Mouse (Mus musculus) limb, embryonic 12.5 days (tissue): ENCODE measurements around the gene Phlda1. TPM values are rescaled to one million over a fixed set of nuclear protein-coding genes. Genes with fewer than 3 reads are reported as not detected.

Experiments
- ATAC-seq: fragments of 200-750 bp; cut with Nextera tagmentation; 2 replicates; pipeline ENCODE4 v1.8.0; 2017; ENCODE audit warnings: low read depth, moderate TSS enrichment; ENCODE audit not compliant: insufficient number of reproducible peaks, insufficient read depth, low FRiP score, low TSS enrichment
- H3K27ac ChIP-seq: fragments of 300-500 bp; sonication (generic); 2 replicates; pipeline ENCODE4 v1.5.1; 2016; ENCODE audit warnings: mild to moderate bottlenecking, moderate library complexity
- H3K27me3 ChIP-seq: fragments of 300-500 bp; sonication (generic); 2 replicates; pipeline ENCODE4 v1.6.1; 2016; ENCODE audit warnings: mild to moderate bottlenecking, moderate library complexity
- H3K36me3 ChIP-seq: fragments of 300-500 bp; sonication (generic); 2 replicates; pipeline ENCODE4 v1.6.1; 2016; ENCODE audit warnings: mild to moderate bottlenecking, moderate library complexity
- H3K4me1 ChIP-seq: fragments of 300-500 bp; sonication (generic); replicated peaks from 2 replicates; pipeline ENCODE4 v1.6.1; 2016
- H3K4me2 ChIP-seq: fragments of 300-500 bp; sonication (generic); 2 replicates; pipeline ENCODE4 v1.6.1; 2016; ENCODE audit warnings: mild to moderate bottlenecking, moderate library complexity
- H3K4me3 ChIP-seq: fragments of 300-500 bp; sonication (generic); replicated peaks from 2 replicates; pipeline ENCODE4 v1.5.1; 2016; ENCODE audit warnings: mild to moderate bottlenecking
- H3K9ac ChIP-seq: fragments of 300-500 bp; sonication (generic); replicated peaks from 2 replicates; pipeline ENCODE4 v1.6.1; 2016; ENCODE audit warnings: mild to moderate bottlenecking, moderate library complexity
- H3K9me3 ChIP-seq: fragments of 300-500 bp; sonication (generic); 2 replicates; pipeline ENCODE4 v1.6.1; 2016; ENCODE audit warnings: mild to moderate bottlenecking, moderate library complexity
- WGBS: fragments of 180-500 bp; shearing (Covaris S2); methylation state at CpG from one replicate; pipeline ENCODE4 v1.1.7; 2016; 5-methylcytosine and 5-hydroxymethylcytosine counted together
- polyA plus RNA-seq: library from polyadenylated mRNA; unstranded; fragments of >200 nt; fragmentation: Nextera tagmentation; extraction: Ambion mirVana; gene quantifications from 2 replicates; pipeline ENCODE4 v1.2.1, GENCODE M21; 2016

Gene Phlda1
- polyA plus RNA-seq, 1 experiment from 2014 or later: 28.2 TPM

DNA sequence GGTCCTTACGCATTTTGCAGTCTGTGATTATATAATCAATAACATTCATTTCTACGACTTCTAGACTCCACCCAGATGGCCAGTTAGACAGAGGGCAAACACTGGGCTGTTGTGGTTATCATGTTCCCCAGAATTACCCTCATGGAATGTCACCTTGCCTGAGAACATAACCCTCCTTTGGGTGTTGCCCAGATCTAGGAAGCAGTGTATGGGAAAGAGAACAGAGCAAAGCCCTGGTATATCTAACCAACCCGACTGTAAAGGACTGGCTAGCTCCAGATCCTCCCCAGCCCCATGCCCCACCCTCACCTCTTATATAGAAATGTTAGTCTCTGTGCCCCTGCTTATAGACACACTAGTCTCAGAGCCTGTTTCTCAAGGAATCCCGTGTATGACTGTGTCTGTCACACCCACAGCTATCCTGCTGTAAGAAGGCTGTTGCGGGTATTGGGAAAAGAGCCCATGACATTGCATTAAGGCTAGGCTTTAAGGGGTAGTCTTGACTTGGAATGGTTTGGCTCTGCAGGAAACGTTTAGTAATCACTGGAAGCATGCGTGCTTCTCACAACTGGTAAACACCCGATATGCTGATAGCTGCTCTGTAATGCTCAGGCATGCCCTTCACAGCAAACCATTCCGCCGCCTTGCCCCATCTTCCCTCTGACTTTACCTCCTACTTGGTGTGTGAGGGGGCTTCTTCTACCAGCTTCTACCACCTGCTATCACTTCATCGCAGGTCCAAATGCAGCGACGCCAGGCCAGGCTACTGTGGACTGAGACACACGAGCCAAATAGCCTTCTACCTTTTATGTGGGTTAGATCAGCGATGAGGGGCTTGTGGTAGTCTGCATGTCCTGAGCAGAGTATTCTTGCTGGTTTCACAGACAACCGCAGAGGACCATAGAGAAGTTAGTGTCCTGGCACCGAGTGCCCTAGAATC lies 9.3 kb downstream of the Phlda1 start:
- Histone ChIP-seq H3K4me2 (no peak overlapping the region), H3K36me3 (no peaks in the 10 kb centered on the region), H3K4me1 (peaks cover 51% of the 10 kb centered on the region), H3K27ac (peak overlapping the region; percentile 83), H3K9me3 (no peaks in the 10 kb centered on the region), H3K4me3 (no peak overlapping the region), H3K9ac (no peak overlapping the region), H3K27me3 (no peaks in the 10 kb centered on the region)
- no peak for ATAC-seq
- 79% methylated on average over 17 of the region's 17 CpGs for WGBS

DNA sequence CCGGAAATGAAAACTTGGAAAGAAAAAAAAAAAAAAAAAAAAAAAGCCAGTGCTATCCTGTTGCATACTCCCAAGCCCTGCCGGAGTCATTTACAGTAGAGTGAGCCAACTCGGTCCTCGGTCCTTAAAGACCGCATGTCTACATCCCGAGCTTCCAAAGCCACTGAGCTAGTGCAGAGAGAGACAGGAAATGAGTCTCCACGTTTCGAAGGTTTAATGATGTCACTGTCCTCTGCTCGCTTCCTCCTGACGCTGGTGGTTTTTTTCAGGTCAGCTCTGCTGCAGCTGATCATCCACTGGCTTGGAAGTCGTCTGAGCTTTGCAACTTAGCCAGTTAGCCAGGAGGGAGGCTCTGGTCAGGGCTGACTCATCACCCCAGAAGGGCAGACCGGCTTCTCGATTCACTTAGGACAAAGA lies 10.1 kb downstream of the Phlda1 start:
- ATAC-seq: peak; percentile 39
- H3K9me3 ChIP-seq: no peaks in the 10 kb centered on the region
- H3K9ac ChIP-seq: no peak overlapping the region
- H3K27me3 ChIP-seq: no peaks in the 10 kb centered on the region
- peak overlapping the region; percentile 83 for H3K27ac ChIP-seq
- peaks cover 49% of the 10 kb centered on the region for H3K4me1 ChIP-seq
- WGBS: 40% methylated on average over 13 of the region's 13 CpGs
- no peaks in the 10 kb centered on the region for H3K36me3 ChIP-seq
- H3K4me2 ChIP-seq: no peak overlapping the region; the same call in 1 of the 2 replicates
- no peak overlapping the region for H3K4me3 ChIP-seq

DNA sequence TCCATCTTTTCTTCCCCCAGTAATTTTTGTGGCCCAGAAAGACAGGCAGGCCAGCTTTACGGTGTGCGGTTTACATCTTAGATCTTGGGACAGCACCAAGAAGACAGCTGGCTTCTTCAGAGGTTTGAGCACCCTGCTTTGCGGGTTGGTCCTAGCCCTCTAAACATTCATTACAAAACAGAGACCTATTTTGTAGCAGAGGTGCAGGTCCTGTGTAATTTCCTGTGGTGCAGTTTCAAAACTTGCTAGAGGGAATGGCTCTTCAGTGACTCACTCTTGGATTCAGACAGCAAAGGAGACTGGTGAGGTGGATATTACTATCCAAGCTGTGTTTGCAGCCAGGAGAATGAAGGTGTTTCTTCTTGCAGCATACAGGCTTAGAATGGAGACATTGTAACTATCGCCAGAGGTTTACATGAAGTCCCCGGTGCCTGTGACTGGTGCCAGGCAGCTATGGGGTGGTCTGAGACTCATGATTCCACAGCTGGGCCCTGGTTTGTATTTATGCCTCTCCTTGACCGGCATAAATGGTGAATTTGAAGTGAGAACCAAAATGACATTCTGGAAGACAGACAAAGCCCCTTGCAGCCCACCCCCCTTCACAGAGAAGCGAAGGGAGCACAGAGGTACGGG lies 10.8 kb downstream of the Phlda1 start:
- ATAC-seq: peak; percentile 57; the same call in 1 of the 2 replicates
- H3K4me1 ChIP-seq: peaks cover 51% of the 10 kb centered on the region

DNA sequence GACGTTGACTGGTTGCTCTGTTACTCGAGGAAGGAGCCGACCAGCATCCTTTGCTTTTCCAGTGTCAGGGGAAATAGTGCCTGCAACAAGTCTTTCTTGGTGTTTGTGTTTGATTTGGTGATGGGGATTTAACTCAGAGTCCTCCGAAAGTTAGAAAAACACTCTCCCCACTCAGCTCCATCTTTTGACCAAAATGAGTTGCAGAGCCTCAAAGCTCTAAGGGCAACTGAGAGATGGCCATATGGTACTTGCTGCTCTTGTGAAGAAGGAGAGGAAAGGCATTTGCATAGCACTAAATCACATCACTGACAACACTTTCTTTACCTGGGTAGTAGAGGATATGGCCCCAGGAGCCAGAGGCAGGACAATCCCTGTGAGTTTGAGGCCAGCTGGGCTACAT lies 12.3 kb downstream of the Phlda1 start:
- Histone ChIP-seq H3K4me2 (no peak overlapping the region), H3K4me1 (peaks cover 55% of the 10 kb centered on the region), H3K36me3 (no peaks in the 10 kb centered on the region), H3K27me3 (no peaks in the 10 kb centered on the region), H3K4me3 (no peak overlapping the region), H3K9ac (no peak overlapping the region), H3K27ac (no peak overlapping the region), H3K9me3 (no peaks in the 10 kb centered on the region)
- 43% methylated on average over 4 of the region's 4 CpGs for WGBS
- ATAC-seq: no peak

More for the DNA sequence above, 10.8 kb downstream of the Phlda1 start:
- WGBS: 68% methylated on average over 8 of the region's 8 CpGs
- Histone ChIP-seq H3K9ac (no peak overlapping the region), H3K9me3 (no peaks in the 10 kb centered on the region), H3K4me2 (no peak overlapping the region; the same call in 1 of the 2 replicates), H3K4me3 (no peak overlapping the region), H3K36me3 (no peaks in the 10 kb centered on the region), H3K27ac (peak overlapping the region; percentile 83), H3K27me3 (no peaks in the 10 kb centered on the region)

DNA sequence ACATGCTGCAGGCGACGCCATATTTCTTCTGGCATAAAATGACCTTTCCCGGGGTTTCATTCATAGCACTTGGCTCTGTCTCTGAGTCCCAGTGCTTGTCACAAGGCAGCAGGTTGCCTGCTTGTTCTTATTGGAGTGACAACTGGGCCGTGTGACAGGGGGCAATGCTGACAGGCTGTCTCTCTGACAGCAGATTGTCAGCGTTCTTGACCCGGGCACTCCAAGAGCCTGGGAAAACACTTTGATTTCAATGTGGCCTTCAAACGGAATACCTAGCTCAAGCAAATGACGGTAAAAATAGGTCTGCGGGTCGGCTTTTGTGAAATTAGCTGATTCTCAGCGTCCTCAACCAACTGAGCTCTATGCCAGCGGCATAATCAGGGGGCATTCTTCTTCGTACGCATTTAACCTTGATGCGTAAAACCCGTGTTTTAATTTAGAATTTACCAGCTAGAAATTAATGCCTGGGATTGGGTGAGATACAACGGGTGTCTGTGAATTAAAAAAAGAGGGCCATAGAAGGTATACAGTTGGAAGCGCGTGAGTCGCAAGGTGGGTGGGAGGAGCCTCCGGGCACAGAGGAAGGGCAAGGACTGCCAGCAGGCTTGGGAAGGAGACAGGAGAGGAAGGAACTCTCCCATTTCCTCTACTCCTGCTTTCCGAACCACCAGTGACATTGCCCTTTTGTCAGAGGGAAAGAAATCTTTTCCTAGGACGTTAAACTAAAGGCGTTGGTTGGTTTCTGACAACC lies 13.7 kb downstream of the Phlda1 start:
- H3K4me2 ChIP-seq: peak overlapping the region; percentile 21; the same call in 1 of the 2 replicates
- H3K9me3 ChIP-seq: no peaks in the 10 kb centered on the region
- ATAC-seq: no peak
- H3K27ac ChIP-seq: peak overlapping the region; percentile 69
- H3K27me3 ChIP-seq: no peaks in the 10 kb centered on the region
- 58% methylated on average over 24 of the region's 24 CpGs for WGBS
- no peak overlapping the region for H3K4me3 ChIP-seq
- H3K36me3 ChIP-seq: no peaks in the 10 kb centered on the region
- peaks cover 55% of the 10 kb centered on the region for H3K4me1 ChIP-seq
- H3K9ac ChIP-seq: no peak overlapping the region

GRCm38 (mm10) chr10:111520621-111521020 lies 14.5 kb downstream of the Phlda1 start:
- H3K9ac ChIP-seq: no peak overlapping the region
- H3K9me3 ChIP-seq: no peaks in the 10 kb centered on the region
- ATAC-seq: no peak
- H3K27ac ChIP-seq: peak overlapping the region; percentile 69
- H3K4me3 ChIP-seq: no peak overlapping the region
- 43% methylated on average over 3 of the region's 3 CpGs for WGBS
- H3K27me3 ChIP-seq: no peaks in the 10 kb centered on the region
- peaks cover 49% of the 10 kb centered on the region for H3K4me1 ChIP-seq
- H3K36me3 ChIP-seq: no peaks in the 10 kb centered on the region
- H3K4me2 ChIP-seq: no peak overlapping the region

- ATAC-seq: no peak
- 69% methylated on average over 4 of the region's 4 CpGs for WGBS
- Histone ChIP-seq H3K36me3 (no peaks in the 10 kb centered on the region), H3K4me2 (no peak overlapping the region), H3K9me3 (no peaks in the 10 kb centered on the region), H3K27me3 (no peaks in the 10 kb centered on the region), H3K4me3 (no peak overlapping the region), H3K4me1 (peaks cover 49% of the 10 kb centered on the region), H3K27ac (no peak overlapping the region), H3K9ac (no peak overlapping the region)
These were observed 15.6 kb downstream of the Phlda1 start for GRCm38 (mm10) chr10:111521636-111522035.

GRCm38 (mm10) chr10:111522230-111522629 lies 16.1 kb downstream of the Phlda1 start:
- Histone ChIP-seq H3K27ac (no peak overlapping the region), H3K36me3 (no peaks in the 10 kb centered on the region), H3K27me3 (no peaks in the 10 kb centered on the region), H3K4me1 (peaks cover 49% of the 10 kb centered on the region), H3K4me3 (no peak overlapping the region), H3K9ac (no peak overlapping the region), H3K4me2 (no peak overlapping the region), H3K9me3 (no peaks in the 10 kb centered on the region)
- no peak for ATAC-seq
- whole genome bisulfite sequencing: 73% methylated on average over 4 of the region's 4 CpGs

GRCm38 (mm10) chr10:111523894-111524293 lies 17.8 kb downstream of the Phlda1 start:
- H3K27me3 ChIP-seq: no peaks in the 10 kb centered on the region
- H3K9ac ChIP-seq: no peak overlapping the region
- H3K4me3 ChIP-seq: no peak overlapping the region
- H3K36me3 ChIP-seq: no peaks in the 10 kb centered on the region
- H3K27ac ChIP-seq: no peak overlapping the region
- H3K4me2 ChIP-seq: no peak overlapping the region
- 79% methylated on average over 12 of the region's 12 CpGs for WGBS
- no peak for ATAC-seq
- H3K9me3 ChIP-seq: no peaks in the 10 kb centered on the region
- H3K4me1 ChIP-seq: peaks cover 46% of the 10 kb centered on the region

DNA sequence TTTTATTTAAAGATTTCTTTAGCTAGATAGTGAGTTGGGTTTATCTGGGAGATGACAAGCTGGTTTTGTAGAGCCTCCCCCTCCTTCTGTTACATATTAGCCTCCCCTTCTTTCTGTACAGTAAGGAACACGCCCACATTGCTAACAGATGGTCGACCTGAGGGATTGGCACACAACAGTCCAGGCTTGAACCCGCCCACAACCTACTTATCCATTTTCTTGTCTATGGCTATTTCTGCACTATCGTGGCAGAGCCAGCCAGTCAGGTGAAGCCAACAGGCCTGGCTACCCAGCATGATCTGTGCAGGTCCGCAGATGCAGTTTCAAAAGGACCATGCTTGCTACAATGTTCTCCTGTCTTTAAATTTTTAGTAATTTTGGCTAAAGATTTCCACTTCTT lies 21.0 kb downstream of the Phlda1 start:
- Histone ChIP-seq H3K4me2 (no peak overlapping the region), H3K9ac (no peak overlapping the region), H3K36me3 (no peaks in the 10 kb centered on the region), H3K27me3 (no peaks in the 10 kb centered on the region), H3K9me3 (no peaks in the 10 kb centered on the region), H3K4me1 (peaks cover 25% of the 10 kb centered on the region), H3K27ac (no peak overlapping the region), H3K4me3 (no peak overlapping the region)
- WGBS: 62% methylated on average over 5 of the region's 5 CpGs
- peak; percentile 43; the same call in 1 of the 2 replicates for ATAC-seq

DNA sequence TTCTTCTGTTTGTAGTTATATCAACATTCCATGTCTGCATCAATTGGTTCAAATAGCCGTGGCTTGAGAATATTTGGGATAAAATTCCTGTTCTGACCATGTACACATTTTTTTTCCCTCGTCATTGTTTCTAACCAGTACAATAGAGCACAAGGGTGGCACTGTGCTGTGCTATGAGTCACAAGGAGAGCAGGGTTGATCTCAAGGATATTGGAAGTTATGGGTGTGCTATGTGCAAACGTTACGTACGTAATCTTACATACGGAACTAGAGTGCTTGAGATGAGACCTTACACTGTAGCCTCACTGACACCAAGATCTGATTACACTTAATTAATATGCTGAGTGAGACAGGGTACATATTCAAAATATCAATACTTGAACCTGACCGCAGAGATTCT lies 21.5 kb downstream of the Phlda1 start:
- ATAC-seq: no peak
- 0 out of 2 replicates have a peak overlapping the region, but pooled peaks have one; percentile 13 for H3K27ac ChIP-seq
- H3K27me3 ChIP-seq: no peaks in the 10 kb centered on the region
- H3K4me3 ChIP-seq: no peak overlapping the region
- peaks cover 23% of the 10 kb centered on the region for H3K4me1 ChIP-seq
- no peaks in the 10 kb centered on the region for H3K9me3 ChIP-seq
- no peak overlapping the region for H3K9ac ChIP-seq
- H3K4me2 ChIP-seq: no peak overlapping the region
- no peaks in the 10 kb centered on the region for H3K36me3 ChIP-seq
- WGBS: 86% methylated on average over 7 of the region's 7 CpGs
